Mouse (Mus musculus) adrenal gland (tissue): ENCODE measurements around the gene Spred2.

Source experiments
- intact Hi-C: fragments of 180-260 bp; cut with DNase I; formaldehyde crosslinking; loops from one replicate; pipeline ENCODE4 v1.15.1; 2025

Spred2 gene

GRCm38 (mm10) chr11:19982113-19982512, 57.9 kb downstream of the Spred2 start:
- intact Hi-C loops, result no loop called here

- intact Hi-C loops, result no loop called here
Observed at GRCm38 (mm10) chr11:19982779-19983178, 58.6 kb downstream of the Spred2 start.

- intact Hi-C loops, result no loop called here
Observed at GRCm38 (mm10) chr11:19983298-19983697, 59.1 kb downstream of the Spred2 start.

- intact Hi-C loops, result no loop called here
Observed at GRCm38 (mm10) chr11:19984029-19984428, 59.9 kb downstream of the Spred2 start.

- intact Hi-C loops, result no loop called here
Observed at GRCm38 (mm10) chr11:19985283-19985854, 61.2 kb downstream of the Spred2 start.

- intact Hi-C loops, result no loop called here
Observed at GRCm38 (mm10) chr11:19986443-19986861, 62.3 kb downstream of the Spred2 start.

- intact Hi-C loops, result no loop called here
Observed at GRCm38 (mm10) chr11:19986871-19987755, 62.9 kb downstream of the Spred2 start.

- intact Hi-C loops, result no loop called here
Observed at GRCm38 (mm10) chr11:19987756-19988091, 63.5 kb downstream of the Spred2 start.

- intact Hi-C loops, result no loop called here
Observed at GRCm38 (mm10) chr11:19988224-19988623, 64.0 kb downstream of the Spred2 start.

GRCm38 (mm10) chr11:19988631-19989030, 64.5 kb downstream of the Spred2 start:
- intact Hi-C loops, result no loop called here

GRCm38 (mm10) chr11:19989141-19989910, 65.2 kb downstream of the Spred2 start:
- intact Hi-C loops, result no loop called here

- intact Hi-C loops, result no loop called here
Observed at GRCm38 (mm10) chr11:19990731-19991130, 66.6 kb downstream of the Spred2 start.

- intact Hi-C loops, result no loop called here
Observed at GRCm38 (mm10) chr11:19991303-19991976, 67.3 kb downstream of the Spred2 start.

GRCm38 (mm10) chr11:19992341-19993281, 68.4 kb downstream of the Spred2 start:
- intact Hi-C loops, result no loop called here

GRCm38 (mm10) chr11:19993753-19994152, 69.6 kb downstream of the Spred2 start:
- intact Hi-C loops, result no loop called here

- intact Hi-C loops, result no loop called here
Observed at GRCm38 (mm10) chr11:19994262-19994790, 70.2 kb downstream of the Spred2 start.

- intact Hi-C loops, result no loop called here
Observed at GRCm38 (mm10) chr11:19997940-19998339, 73.8 kb downstream of the Spred2 start.

- intact Hi-C loops, result no loop called here
Observed at GRCm38 (mm10) chr11:20002883-20003282, 78.7 kb downstream of the Spred2 start.

GRCm38 (mm10) chr11:20007701-20008100, 83.5 kb downstream of the Spred2 start:
- intact Hi-C loops, result no loop called here
